Mouse (Mus musculus) CH12.LX (cell line): ENCODE results near the gene Marc1.

Experiments
- CTCF ChIP-seq, 2 experiments: IDR thresholded peaks in 1 of 2; conservative IDR thresholded peaks in 1 of 2; 2 replicates each; pipeline ENCODE4 v1.5.1; 2011 to 2012; ENCODE audit warnings: low read depth in 2 of 2, low read length in 2 of 2, improper control_type of control experiment in 1 of 2, inconsistent platforms in 1 of 2, mild to moderate bottlenecking in 1 of 2, moderate library complexity in 1 of 2
- EP300 ChIP-seq: IDR thresholded peaks from 2 replicates; pipeline ENCODE4 v1.6.1; 2011; ENCODE audit warnings: low read length, improper control_type of control experiment
- GABPA ChIP-seq: IDR thresholded peaks from 2 replicates; pipeline ENCODE4 v1.6.1; 2012; ENCODE audit warnings: low read depth, low read length, improper control_type of control experiment, inconsistent platforms; ENCODE audit not compliant: insufficient replicate concordance
- MEF2A ChIP-seq: IDR thresholded peaks from 2 replicates; pipeline ENCODE4 v1.6.1; 2014; ENCODE audit warnings: low read depth, mild to moderate bottlenecking, inconsistent platforms, low read length, improper control_type of control experiment, borderline replicate concordance
- POLR2A ChIP-seq: IDR thresholded peaks from 2 replicates; pipeline ENCODE4 v1.6.1; 2011; ENCODE audit warnings: low read depth, mild to moderate bottlenecking, improper control_type of control experiment, low read length
- RCOR1 ChIP-seq: conservative IDR thresholded peaks from 2 replicates; pipeline ENCODE4 v1.6.1; 2012; ENCODE audit warnings: low read depth, mild to moderate bottlenecking, inconsistent platforms, low read length, improper control_type of control experiment
- SIN3A ChIP-seq: IDR thresholded peaks from 2 replicates; pipeline ENCODE4 v1.6.1; 2012; ENCODE audit warnings: low read length, improper control_type of control experiment, inconsistent platforms
- USF1 ChIP-seq: IDR thresholded peaks from 2 replicates; pipeline ENCODE4 v1.6.1; 2014; ENCODE audit warnings: low read depth, mild to moderate bottlenecking, inconsistent platforms, low read length, improper control_type of control experiment
- ZNF384 ChIP-seq: IDR thresholded peaks from 2 replicates; pipeline ENCODE4 v1.6.1; 2012; ENCODE audit warnings: low read depth, low read length, improper control_type of control experiment, inconsistent platforms

DNA sequence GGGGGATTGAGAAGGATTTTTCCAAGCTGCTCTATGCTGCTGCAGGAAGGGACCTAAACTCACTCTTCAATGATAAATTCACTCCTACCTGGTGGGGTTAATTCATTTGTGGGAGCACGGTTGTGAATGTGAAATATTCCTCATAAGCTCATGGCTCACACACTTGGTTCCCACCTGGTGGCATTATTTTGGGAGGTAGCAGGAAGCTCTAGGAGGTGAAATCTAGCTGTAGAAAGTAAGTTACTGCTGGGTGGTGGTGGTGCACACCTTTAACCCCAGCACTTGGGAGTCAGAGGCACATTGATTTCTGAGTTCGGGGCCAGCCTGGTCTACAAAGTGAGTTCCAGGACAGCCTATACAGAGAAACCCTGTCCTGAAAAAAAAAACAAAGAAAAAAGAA, 73.9 kb downstream of the Marc1 start:
- TF ChIP-seq CTCF (conservative IDR thresholded peaks at IDR 0.05 in 1 of 2, IDR thresholded peaks at IDR 0.05 in 1 of 2; ENCODE audit: low read depth in 2 of 2, low read length in 2 of 2) (no peak), USF1 (no peak), POLR2A (no peak), EP300 (no peak), SIN3A (no peak), GABPA (no peak), ZNF384 (no peak), MEF2A (no peak), RCOR1 (no peak)
